Mouse (Mus musculus): ENCODE measurements at regions not wholly inside any gene's neighbourhood (a gene's known extent, or its start where the extent isn't known, plus 50 kb on each side); places are given as distances from the start of the nearest gene placed in this dataset.

DNA sequence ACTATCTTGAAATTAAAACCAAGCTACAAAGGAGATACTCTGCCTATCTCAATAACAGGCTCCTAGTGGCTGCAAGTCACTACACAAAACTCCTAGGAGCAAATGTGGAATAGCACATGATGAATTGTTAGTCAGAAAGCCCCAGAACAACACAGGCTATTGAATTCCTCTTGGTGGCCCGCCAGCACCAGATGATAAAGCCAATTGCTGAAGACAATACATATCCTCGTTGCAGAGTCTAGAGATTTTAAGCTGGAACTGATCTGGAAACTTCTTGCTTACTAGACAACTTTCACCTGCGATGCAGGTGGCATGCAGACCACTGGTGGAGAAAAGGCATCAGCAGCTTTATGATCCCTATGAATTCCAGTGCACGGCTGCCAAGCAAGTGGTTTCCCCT, 126.5 kb upstream of the Eya4 start:
- DNase-seq = no peak

DNA sequence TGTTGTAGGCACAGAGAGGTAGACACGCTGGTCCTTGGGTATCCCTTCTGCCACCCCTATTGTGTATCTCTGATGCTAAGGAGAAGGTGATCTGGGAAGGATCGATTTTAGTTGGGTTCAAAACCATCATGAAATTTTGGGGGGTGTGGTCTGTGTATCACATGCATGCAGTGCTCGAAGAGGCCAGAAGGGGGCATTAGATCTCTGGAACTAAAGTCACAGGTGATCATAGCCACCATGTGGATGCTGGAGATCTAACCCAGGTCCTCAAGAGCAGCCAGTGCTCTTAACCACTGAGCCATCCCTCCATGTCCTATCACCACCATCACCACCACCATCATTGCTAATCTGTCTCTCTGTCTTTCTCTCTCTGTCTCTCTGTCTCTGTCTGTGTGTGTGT, 100.4 kb upstream of the Eya4 start:
- no peak for DNase-seq

GRCm38 (mm10) chr10:23450647-23450979, 100.0 kb upstream of the Eya4 start:
- no peak for DNase-seq

DNA sequence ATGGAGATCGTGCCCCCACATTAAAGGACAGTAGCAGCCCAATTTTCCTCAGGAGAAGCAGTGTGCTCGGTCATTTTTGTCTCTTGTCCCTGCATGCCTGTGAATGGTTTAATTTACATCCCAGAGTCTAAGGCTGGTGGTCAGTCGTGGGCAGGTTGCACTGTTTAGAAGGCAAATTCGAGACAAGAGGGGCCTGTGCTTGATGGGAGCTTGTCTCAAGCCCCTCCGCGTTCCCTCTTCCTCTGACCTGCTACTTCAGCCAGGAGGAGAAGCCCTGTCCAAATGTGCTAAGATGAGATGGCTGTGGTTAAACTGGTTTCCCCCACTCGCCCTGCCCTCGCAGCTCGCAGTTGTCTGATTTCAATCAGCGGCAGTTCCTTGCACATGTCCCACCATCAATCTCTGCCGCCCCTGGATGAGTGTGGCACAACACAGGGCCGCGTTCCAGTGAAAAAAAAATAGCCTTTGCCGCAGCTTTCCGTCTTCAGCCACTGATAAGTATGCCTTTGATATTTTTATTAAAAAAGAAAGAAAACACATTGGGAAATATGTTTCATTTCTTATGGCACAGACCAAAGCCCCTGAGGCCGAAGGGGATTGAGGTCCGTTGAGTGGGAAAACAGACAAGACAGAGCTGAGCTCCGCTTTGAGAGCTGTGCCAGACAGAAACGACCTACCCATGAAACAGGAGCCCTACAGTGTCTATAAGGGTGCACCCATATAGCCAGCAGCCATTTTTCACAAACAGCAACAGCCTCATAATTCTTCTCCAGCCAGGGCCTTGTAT, 99.5 kb upstream of the Eya4 start:
- DNase-seq = no peak

DNA sequence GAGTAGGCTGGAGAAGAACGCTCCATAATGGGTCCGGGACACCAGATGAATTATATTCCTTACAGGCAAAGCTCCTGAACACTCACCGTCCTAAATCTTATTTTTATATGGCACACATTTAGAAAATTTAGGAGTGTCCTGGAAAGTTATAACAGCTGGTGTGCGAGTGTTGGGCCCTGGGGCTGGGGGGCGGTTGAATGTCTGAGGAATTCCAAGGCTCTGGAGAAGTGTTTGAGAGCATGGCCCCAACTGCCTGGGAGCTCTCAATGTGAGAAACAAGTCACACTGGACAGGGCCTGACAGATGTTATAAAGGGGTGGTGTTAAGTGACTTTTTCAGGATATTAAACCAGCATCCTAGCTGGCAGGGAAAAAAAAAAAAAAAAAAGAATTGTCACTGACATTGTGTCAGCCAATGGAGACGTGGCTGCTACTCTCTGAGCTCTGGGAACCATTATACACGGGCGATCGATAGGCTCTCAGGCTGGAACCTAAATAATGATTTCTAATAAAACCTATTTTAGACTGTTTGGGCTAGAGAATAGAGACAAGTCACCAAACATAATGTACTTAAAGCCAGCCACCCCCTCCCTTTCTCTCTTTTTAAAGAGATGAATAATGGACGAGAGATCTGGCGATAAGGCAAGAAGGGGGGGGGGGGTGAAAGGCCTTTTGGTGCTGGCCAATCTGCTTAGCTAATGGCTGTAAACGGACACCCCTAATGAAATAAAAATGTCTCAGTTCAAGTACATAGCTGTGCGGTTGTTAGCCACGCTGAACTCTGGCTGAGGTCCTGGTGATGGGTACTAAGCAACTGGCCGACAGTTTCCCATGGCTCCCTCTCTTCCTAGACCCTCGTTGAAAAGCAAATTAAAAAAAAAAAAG, 98.6 kb upstream of the Eya4 start:
- no peak for DNase-seq

DNA sequence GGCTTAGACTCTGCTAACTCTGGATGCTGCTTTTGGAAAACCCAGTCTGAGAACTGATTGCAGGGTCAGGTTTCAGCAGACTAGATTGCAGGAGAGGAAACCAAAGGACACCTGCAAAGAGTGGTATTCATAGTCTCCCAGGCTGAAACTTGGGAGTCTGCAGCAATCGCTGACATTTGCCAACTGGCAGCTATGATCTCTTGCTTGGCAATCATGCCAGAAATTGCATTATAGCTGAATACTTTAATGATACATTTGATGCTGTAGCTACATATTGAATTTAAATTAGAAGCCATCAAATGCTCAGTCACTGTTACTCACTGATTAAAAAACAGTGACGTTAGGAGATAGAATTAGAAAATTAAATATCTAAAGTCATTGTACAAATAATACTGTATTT, 79.8 kb upstream of the Eya4 start:
- DNase-seq = no peak

DNA sequence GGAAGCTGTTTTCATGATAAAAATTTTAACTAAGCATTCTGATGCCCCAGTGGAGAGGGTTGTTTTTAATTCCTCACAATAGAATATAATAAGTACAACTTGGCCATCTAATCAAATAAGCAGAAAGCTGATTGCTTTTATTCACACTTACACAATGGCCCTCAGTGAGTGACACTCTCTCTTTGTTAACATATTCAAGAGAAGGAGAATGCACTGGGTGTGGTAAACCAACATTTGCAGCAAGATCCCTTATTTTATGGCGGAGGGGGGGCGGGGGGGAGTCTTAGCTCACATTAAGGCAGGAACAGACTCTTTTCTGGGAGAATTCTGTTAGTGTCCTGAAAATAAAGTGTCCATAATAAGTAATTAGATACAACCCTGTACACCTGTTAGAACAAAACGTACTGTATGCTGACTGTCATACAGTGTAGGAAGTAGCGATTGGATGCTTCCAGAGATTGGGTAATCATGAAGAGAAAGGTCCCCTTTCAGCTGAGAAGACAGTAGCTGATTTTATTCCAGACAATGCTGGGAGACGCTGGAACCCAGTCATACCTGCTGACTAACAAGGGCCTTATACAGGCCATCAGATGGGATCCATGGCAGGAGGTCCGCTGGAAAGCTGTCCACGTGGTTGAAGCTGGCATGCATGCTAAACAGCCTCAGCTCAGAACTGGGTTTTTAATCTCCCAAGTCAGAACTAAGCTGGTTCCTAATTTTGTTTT, 63.4 kb upstream of the Eya4 start:
- no peak for DNase-seq

DNA sequence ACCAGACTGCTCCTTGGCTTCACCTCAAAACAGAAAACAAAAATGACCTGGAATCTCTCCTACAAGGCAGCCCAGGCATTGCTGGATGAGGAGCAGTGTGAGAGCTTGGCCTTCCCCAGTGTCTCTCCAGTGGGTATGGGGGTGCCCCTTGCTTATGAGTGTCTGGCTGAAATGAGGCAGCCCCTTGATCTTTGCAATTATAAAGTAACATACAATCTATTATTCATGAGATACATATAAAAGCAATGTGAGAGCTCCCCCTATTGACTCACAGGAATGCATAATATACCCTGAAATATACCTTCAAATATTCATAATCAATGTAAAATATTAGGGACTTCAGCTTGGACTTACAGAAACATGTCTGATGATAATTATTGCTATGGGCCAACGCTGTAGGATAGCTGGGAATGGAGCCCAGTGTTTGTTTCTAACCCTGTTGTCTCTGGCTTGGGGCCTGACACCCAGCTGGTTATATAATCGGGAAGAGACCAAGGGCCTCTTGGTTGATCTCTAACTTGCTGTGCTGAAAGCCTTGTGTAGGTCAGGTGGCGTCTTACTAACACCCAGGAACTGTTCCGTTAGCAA, 52.9 kb upstream of the Eya4 start:
- DNase-seq = peak; percentile 63

All from kidney, adult 9 months (tissue).